Mouse (Mus musculus): ENCODE data around the gene Klhdc7a. TPM values are rescaled to one million over a fixed set of nuclear protein-coding genes. Genes with fewer than 3 reads are reported as not detected.
A peak's percentile ranks its signal among the peaks of the same experiment; 100 is the strongest.
"Not testable (repeated sequence)": the region's sequence is repeated elsewhere in the genome, so short reads cannot be mapped to it uniquely, and the experiment has no call there.

Klhdc7a gene
- total RNA-seq (2021), result 1 to 10 TPM in 1 of 2 experiments, under 1 TPM in 1; 0.54 to 1.3 TPM
- long read RNA-seq, experiment 1, result 0 reads
- long read RNA-seq, experiment 2, result 0 reads

DNA sequence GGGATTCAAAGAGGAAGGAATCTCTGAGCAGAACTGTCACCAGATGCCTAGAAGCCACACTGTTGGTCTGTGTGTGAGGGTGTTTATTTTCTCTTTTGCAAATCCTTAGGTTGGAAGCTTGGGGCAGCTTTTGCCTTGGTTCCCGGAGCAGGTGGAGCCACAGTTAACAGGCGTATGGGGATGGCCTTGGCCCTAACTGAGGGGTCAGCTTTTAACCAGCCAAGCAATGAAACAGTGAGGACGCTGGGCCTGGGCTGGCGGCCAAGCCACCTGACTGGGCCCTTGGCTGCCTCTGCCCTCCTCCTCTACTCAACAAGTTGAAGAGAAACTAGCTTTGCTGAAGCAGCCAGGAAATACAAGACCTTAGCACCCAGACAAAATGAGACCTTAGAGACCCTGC, at the start of gene Klhdc7a:
TSS of gene Klhdc7a (minus strand) at position 105 of the 400 bp plus-strand sequence.
- intact Hi-C loops (cut with DNase I), result no loop called here
- peak; percentile 73 to 84 for DNase-seq

- intact Hi-C loops (cut with DNase I), result no loop called here
- DNase-seq, result no peak
Measured at GRCm38 (mm10) chr4:140015916-140016315, 48.1 kb upstream of the Klhdc7a start.

DNA sequence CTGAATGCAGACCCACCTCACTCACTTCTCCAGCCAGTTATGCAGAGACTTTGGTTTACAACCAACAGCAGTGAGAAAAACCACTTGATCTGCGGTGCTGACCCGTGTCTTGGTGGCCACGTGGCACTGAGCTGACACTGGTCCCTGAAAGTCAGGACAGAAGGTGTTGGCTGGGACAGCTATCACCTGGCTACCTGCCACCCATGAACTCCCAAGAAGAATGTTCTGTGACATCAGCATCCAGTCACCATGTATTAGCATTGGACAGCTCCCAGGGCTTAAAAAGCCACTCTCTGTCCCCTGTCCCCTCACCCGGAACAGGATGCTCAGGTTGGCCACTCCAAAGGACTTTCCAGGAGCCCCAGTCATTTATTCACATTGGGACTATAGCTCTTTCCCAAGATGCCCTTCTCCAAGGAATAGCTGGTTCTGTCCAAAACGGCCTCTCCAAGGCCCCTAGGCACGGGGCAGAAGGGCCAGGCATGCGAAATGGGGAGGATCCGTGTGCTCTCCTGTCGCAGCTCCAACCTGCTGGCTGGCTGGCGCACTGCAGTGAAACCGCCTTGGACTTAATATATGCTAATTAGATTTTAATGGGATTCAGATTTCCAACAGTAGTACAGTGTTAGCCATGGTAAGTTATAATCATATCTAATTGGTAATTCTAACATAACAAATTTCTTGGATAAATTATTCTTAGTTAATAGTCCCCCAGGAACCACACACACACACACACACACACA, 43.1 kb upstream of the Klhdc7a start:
- intact Hi-C loops (cut with DNase I), result no loop called here
- no peak for DNase-seq

- no peak for DNase-seq
- intact Hi-C loops (cut with DNase I), result no loop called here
Measured at GRCm38 (mm10) chr4:140004932-140005331, 37.1 kb upstream of the Klhdc7a start.

DNA sequence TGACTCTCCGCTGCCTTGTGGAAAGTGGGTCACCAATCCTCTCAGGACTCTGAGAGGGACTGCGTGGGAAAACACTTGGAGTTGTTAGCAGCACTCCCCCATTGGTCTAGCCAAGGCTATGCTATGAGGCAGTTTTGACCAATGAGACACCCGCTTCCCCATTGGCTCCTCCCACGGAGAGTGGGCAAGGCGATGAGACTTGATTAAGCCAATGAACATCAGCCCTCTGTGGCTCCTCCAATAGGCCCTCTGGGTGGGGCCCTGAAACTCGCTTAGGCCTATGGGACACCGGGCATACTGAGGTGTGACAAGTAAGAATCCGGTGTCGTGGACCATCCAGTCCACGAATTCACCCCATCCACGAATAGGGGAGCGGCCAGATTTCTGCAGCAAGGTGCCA, 36.3 kb upstream of the Klhdc7a start:
- intact Hi-C loops (cut with DNase I), result no loop called here
- DNase-seq, result no peak

- intact Hi-C loops (cut with DNase I), result no loop called here
- DNase-seq, result no peak
Measured at GRCm38 (mm10) chr4:140002069-140002468, 34.2 kb upstream of the Klhdc7a start.

DNA sequence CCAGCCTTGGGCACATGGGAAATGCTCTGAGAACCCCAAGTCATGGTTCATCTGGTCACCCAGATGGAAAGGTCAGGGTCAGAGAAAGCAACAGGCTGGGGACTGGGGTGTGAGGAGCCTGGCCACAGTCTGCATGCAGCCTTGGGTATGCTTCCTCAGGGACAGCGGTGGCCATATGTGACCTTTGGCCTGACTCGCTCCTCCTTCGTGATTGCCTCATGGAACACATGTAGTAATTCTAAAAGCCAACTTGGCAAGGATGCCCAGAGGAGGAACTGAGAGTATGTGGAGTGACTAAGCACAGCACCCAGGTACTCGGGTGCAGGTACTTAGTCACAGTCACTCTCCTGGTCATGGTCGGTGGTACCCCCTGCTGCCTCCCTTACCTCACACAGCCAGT, 33.1 kb upstream of the Klhdc7a start:
- DNase-seq, result no peak
- intact Hi-C loops (cut with DNase I), result no loop called here

DNA sequence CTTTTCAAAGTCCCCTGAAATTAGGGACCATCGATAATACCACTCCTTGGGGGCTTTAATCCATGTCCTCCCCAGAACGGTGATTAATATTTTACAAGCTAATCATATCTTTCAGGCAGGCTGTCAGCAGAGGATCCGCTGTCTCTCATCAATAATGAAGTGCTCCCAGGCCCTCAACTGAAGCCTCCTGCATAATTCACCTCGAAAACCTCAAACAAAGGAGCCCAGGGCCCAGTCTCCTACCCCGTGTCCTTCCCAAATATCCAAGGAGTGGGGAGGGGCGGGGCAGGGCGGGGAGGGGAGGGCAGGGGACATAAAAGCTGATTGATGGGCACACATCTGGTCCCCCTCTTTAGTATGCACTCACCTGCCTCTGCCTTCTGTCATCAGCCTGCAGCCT, 31.2 kb upstream of the Klhdc7a start:
- intact Hi-C loops (cut with DNase I), result no loop called here
- DNase-seq, result no peak

DNA sequence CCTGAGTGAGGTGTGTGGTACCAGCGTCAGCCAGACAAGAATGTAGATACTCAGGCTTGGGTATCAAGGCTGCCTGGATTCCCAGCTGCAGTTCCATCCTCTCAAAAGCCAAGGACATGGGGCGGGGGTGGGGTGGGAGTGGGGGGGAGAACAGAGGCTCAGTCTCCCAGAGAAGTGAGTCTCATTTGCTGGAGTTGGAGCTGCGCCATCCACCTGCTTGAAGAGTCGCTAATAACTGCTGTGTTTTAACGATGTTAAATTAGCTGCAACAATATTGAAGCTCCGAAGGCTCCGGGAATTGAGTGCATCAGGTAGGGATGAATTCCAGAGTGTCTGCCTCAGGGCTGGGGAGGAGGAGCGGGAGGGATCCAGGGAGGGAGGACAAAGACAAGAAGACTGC, 27.8 kb upstream of the Klhdc7a start:
- DNase-seq, result no peak

GRCm38 (mm10) chr4:139993111-139993755, 25.4 kb upstream of the Klhdc7a start:
- DNase-seq, result no peak
- intact Hi-C loops (cut with DNase I), result no loop called here

More for the DNA sequence above, 27.8 kb upstream of the Klhdc7a start:
- intact Hi-C loops (cut with DNase I), result no loop called here

DNA sequence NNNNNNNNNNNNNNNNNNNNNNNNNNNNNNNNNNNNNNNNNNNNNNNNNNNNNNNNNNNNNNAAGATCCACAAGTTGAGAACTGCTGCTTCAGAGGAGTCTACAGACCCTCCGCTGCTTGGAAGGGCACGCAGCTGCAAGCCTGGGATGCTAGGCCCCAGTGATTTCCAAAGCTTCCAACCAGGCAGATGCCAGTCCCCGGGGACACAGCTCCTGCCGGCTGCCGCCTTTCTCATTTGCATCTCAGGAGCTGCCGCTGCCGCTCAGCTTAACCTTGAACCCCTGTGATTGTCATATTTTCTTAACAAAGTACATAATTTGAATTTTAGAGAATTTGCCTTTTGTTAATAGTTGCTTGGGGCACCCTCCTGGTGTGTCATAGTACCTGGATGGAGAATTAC, 19.1 kb upstream of the Klhdc7a start:
- no peak for DNase-seq
- intact Hi-C loops (cut with DNase I), result no loop called here

DNA sequence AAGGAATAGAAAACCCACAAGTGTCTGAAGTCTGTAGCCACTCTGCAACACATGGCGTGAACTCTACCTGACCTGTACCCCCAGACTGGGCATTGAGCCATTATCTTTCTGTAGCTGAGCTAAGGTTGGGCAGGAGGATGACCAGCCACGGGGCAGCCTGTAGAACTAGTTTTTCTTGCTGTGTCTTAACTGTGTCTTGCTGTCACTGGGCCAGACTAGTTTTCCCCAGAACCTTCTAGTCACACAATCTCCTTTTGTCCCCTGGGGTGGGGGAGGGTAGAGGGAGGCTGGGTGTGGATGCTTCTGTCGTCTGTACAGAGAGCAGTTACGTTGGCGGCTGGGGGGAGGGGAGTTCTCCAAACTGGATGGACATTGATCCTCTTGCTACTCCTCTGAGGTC, 10.9 kb upstream of the Klhdc7a start:
- no peak for DNase-seq
- intact Hi-C loops (cut with DNase I), result no loop called here

GRCm38 (mm10) chr4:139977308-139977781, 9.5 kb upstream of the Klhdc7a start:
- no peak for DNase-seq
- intact Hi-C loops (cut with DNase I), result no loop called here

DNA sequence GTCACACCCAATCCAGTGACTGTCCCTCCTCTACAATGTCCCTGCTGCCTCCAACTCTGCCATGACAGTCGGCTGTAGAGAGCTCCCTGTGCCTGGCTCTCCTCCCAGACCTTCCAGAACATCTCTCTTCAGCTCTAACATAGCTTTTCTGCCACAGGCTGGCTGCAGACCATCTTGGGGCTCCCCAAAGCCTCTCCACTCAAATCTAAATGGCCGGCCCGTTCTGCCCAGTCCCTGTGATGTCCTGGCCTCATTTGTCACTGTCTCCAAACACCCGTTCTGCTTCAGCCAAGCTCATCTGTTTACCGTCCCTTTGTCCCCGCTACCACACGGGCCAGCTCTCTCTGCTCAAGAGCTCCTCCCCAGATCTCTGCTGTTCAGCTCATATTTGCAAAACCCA, 6.7 kb upstream of the Klhdc7a start:
- DNase-seq, result no peak
- intact Hi-C loops (cut with DNase I), result no loop called here

- intact Hi-C loops (cut with DNase I), result no loop called here
- peak; percentile 30 to 66 for DNase-seq
Measured at GRCm38 (mm10) chr4:139967475-139967891, 343 bp downstream of the Klhdc7a start.

DNA sequence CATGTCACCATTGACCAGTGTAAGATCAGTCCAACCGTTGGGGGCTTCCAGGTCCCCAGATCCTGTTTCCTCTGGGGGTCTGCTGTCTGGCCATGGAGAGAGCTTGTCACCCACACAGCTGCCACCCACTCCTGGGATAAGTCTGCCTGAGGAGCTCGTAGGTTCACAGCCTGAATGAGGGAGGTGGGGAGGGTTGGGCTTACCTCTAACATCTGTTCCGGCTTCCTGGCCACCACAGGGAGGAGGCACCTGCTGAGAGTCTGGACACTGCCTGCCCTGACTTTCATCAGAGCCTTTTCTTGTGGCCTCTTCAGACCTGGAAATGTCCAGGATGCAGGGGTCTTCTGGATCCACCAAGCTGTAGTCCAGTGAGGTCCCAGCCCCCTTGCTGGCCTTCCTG, 845 bp downstream of the Klhdc7a start:
- intact Hi-C loops (cut with DNase I), result no loop called here
- DNase-seq, result no peak

DNA sequence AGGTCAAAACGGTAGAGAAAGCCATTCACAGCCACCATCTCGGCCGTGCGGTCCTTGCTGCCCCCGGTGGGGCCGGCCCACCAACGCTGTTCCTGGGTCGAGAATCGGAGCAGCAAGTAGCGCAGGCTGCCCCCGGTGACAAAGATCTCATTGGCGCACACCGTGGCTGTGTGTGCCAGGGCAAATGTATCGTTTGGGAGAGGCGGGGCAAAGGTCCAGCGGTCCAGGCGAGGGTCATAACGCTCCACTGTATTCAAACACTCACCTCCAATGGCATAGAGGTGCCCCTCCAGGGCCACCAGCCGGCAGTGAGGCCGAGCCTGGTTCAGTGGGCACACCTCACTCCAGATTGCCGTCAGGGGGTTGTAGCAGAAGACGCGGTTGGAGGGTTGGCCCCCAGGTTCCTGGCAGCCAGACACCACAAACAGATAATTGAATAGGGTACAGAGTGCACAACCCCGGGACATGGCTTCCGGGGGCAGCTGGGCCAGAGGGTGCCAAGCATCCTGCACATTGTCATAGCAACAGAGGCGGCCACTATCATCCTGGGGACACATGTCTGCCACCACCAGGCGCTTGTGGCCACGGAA, 2.1 kb downstream of the Klhdc7a start:
- intact Hi-C loops (cut with DNase I), result no loop called here
- no peak for DNase-seq

DNA sequence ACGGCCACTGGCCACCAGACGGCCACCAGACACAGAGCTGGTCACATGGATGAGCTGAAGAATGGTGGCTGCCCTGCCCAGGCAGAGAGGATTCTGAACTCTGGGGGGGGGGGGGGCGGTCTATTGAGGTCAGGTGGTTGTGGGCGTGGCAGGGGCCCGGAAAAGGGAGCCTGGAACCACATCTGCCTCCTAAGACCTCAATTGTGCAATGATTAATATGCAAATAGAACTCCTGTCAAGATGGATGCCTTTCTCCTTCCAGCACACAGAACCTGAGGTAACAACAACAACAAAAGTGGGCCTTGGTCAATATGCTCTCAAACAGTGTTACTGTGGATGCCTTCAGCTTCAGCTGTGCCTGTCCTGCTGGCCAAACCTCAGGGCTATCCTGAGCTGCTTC, 3.4 kb downstream of the Klhdc7a start:
- no peak for DNase-seq
- intact Hi-C loops (cut with DNase I), result no loop called here

GRCm38 (mm10) chr4:139963911-139964310, 3.9 kb downstream of the Klhdc7a start:
- no peak for DNase-seq
- intact Hi-C loops (cut with DNase I), result no loop called here

GRCm38 (mm10) chr4:139963059-139963458, 4.8 kb downstream of the Klhdc7a start:
- intact Hi-C loops (cut with DNase I), result no loop called here
- DNase-seq, result no peak

DNA sequence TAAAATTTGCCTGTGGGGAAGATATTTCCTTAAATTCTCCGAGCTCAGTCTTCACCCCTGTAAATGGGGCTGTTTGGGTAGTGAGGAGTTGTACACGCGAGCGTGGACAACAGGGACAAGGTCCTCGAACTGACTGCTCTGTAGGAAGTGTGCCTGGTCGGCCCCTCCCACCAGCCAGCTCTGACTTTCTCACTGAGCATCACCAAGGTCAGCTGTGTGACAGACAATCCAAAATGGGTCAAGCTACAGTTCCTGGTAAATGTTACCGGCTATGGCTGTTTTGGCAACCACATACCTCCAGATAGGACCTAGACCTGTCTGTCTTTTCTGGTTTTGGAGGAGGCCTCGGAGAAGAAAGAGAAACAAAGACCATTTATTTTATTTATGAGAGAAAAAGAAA, 6.0 kb downstream of the Klhdc7a start:
- intact Hi-C loops (cut with DNase I), result no loop called here
- no peak for DNase-seq

DNA sequence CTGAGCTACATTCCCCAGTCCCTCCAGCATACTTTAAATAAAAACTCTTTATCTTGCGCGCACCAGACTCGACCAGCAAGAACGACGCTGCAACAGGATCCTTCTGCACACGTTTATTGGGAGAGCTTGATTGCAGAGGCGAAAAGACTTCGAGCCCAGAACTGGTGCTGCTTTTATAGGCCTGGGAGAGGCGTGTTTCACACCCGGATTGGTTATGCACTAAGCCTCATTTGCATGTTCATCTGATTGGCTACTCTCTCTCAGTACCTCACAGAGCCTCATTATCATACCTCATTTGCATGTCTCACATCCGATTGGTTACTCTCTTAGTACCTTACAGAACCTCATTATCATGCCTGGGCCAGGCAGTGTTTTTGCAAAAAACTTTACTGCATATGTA, 6.5 kb downstream of the Klhdc7a start:
- intact Hi-C loops (cut with DNase I); DNase-seq: not testable (repeated sequence)
